Mouse (Mus musculus) lung, adult 2 months (tissue): ENCODE results near the gene Gm20388.

Experiments used
- CTCF ChIP-seq: fragments of 200-500 bp; IDR thresholded peaks from 2 replicates; pipeline ENCODE4 v1.5.1; 2011; ENCODE audit warnings: mild to moderate bottlenecking, low read length, control low read depth; ENCODE audit not compliant: insufficient read depth
- POLR2A ChIP-seq: fragments of 200-500 bp; IDR thresholded peaks from 2 replicates; pipeline ENCODE4 v1.6.1; 2011; ENCODE audit warnings: low read depth, mild to moderate bottlenecking, control low read depth, low read length, borderline replicate concordance; ENCODE audit errors: extremely low read depth

GRCm38 (mm10) chr8:122584981-122585380 lies 2674.3 kb downstream of the Gm20388 start:
- no peak for TF ChIP-seq CTCF
- TF ChIP-seq POLR2A, result no peak
